Mouse (Mus musculus) cortical plate, adult 2 months (tissue): ENCODE data around the gene Fmnl1.

ENCODE experiments used
- CTCF ChIP-seq: fragments of 200-500 bp; IDR thresholded peaks from 2 replicates; pipeline ENCODE4 v1.5.1; 2011; ENCODE audit warnings: mild to moderate bottlenecking, control low read depth, low read length; ENCODE audit not compliant: insufficient read depth; ENCODE audit errors: extremely low read depth
- POLR2A ChIP-seq: fragments of 200-500 bp; IDR thresholded peaks from 2 replicates; pipeline ENCODE4 v1.6.1; 2011; ENCODE audit warnings: mild to moderate bottlenecking, low read length, control low read depth; ENCODE audit not compliant: insufficient read depth; ENCODE audit errors: extremely low read depth

DNA sequence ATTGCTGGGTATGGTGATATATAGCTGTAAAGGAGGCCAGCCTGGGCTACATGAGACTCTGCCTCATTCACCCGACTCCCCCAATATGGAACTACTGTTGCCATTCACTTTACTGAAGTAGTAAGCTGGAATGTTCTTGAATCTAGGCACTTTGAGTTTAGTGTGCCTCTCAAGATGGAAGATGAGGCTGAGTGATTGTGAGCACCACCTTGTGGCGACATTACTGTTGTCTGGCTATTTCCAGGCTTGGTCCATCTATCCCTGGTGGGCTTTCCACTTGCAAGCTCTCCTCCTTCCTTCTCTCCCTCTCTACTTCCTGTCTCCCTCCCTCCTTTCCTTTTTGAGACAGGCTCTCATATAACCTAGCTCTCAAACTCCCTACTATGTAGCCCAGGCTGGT lies 14.0 kb downstream of the Fmnl1 start:
- TF ChIP-seq CTCF (peak; percentile 72), POLR2A (no peak)
